Mouse (Mus musculus) lung, postnatal 36 days (tissue): ENCODE measurements around the gene Mrpl46.

Experiments
- DNase-seq: peaks from one replicate; pipeline ENCODE4 v3.0.0; 2022; ENCODE audit warnings: mixed read lengths

The Mrpl46 gene

GRCm38 (mm10) chr7:78767929-78768531, 15.3 kb downstream of the Mrpl46 start:
- no peak for DNase-seq

DNA sequence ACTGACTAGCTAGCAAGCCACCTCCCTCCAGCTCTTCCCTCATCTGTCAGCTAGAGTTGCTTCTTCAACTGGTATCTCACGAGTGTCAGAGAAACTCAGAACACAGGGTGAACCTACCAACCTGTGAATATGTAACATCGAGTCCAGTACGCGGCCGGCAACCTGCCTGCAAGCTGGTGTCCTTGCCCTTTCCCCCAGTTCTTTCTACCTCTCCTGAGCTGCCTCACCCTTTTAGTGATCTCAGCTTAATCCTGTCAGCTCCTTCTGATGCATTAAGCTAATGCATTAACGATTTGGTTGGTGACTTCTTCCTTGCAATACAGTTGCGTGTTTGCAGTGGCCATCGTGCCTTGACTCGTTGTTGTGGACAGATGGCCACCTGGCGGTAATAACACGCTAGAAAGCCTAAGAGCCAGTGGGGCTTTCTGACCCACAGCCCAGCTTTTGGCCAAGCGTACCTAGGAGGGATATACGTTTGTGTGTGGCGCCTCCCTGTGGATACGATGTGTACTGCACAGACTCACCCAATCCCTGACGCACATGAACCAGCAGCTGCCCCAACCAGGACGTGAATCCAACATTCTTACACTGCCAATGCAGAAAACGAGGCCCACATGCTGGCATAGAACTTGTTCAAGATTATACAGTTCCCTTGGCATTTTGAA, 17.2 kb downstream of the Mrpl46 start:
- DNase-seq: peak; percentile 78

DNA sequence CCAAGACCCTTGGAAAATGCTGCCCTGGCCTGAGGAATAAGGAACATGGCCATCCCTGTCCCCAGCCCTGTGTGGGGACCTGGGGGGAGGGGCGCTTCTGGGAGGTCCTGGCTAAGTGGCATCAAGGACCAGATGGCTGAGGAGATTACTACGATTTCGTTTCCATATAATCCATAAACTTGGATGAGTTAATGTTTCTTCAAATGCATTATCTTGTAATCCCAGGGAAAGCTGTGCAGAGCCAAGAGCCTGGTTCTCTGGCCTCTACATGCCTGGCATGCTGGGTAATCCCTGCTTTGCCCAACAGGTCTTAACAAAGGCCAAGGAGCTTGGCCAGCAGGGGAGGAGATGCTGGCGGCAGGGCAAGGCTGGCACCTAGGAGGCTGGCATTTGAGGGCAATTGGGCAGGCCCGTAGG, 18.1 kb downstream of the Mrpl46 start:
- DNase-seq: no peak

- no peak for DNase-seq
Measured at GRCm38 (mm10) chr7:78763801-78764200, 19.5 kb downstream of the Mrpl46 start.

DNA sequence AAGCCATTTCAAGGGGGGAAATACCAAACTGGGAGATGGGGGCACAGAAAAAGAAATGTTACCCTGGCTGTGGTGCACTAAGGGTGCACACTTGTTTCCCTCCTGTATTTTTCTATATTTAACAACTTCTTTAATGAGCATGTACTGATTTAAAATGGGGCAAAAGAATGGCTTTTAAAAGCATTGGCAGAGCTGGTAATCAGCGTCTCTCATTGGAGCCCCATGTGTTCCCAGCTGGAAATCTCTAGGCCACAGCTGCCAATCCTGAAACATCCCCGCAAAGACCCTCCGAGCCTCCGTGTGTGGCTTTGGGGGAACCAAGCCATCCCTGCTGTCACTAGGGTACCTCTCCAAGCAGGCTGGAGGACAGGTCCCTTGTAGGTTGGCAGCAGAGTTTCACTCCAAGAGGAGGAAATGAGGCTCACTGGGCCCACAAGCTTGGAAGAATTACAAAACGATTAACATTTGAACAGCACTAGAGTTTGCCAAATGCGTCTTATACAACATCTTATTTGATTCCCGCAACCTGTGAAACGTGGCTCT, 28.8 kb downstream of the Mrpl46 start:
- no peak for DNase-seq

DNA sequence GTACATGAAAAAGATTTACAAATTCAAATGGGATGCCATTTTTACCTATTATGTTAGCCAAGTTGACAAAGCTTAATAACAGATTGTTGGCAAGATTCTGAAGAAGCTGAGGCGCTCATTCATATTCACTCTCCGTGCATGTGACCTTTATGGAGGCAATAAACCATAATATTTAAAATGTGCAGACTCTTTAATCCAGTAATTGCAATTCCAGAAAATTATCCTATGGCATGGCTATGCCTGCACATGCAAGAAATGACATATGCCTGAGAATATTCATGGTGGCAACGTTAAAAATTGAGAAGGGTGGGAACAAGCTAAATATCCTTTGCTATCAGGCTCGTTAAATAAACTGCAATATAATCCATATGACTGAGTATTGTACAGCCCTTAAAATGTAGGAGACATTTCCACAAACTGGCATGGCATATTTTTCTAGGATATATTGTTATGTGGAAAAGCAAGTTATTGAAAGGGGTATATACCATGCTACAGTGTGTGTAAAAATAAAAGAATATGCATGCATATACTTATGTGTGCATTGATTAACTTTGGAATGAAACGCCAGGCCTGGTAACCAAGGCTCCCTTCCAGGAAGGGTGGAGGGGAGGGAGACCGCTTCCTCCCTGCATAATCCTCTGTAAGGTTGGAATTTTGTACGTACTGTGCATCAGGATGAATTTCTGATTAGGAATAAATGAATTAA, 29.4 kb downstream of the Mrpl46 start:
- DNase-seq: no peak

DNA sequence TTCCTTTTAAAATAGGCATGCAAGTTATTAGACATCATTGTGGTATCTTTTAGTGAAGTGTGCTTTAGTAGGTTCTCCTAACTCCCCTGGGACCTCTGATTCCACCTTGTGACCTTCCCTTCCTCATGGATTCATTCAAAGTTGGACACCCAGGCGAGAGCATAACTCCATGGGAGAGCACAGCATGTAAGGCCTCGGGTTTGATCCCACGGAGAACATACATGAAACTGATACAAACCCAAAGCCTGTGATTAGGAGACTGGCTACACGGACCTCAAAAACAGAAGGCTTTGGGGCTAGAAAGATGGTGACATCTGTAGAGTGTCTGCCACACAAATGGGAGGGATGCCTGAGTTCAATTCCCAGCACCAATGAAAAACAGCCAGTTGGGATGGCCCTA, 30.4 kb downstream of the Mrpl46 start:
- no peak for DNase-seq

DNA sequence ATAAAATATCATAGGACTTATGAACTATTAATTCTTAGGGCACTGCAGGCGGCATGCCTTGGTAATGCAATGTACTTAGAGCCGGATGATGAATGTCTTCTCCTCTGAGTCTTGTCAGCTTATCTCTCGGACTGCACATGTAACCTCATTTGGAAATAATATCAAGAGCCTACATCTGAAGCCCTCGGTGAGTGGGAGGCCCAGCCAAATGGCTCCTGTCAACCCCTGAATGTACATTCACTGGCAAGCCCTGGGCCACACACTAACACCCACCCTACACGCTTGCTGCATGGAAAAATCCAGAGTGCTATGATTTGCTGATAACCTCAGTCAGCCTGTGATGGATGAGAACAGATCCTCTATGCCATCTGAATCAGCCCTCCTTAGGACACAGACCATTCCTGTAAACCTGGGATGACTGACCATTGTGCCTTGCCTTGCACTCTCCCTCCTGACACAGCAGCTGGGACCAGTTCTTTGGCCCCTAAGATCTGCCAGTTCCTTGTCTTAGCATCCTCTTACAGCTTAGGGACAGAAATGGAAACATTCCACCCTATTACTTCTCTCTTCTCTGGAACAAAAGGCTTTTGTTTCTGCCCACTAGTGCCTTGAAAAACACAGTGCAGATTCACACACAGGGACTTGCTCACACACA, 39.5 kb downstream of the Mrpl46 start:
- peak; percentile 45 for DNase-seq

GRCm38 (mm10) chr7:78739351-78740000, 43.9 kb downstream of the Mrpl46 start:
- DNase-seq: peak; percentile 14

DNA sequence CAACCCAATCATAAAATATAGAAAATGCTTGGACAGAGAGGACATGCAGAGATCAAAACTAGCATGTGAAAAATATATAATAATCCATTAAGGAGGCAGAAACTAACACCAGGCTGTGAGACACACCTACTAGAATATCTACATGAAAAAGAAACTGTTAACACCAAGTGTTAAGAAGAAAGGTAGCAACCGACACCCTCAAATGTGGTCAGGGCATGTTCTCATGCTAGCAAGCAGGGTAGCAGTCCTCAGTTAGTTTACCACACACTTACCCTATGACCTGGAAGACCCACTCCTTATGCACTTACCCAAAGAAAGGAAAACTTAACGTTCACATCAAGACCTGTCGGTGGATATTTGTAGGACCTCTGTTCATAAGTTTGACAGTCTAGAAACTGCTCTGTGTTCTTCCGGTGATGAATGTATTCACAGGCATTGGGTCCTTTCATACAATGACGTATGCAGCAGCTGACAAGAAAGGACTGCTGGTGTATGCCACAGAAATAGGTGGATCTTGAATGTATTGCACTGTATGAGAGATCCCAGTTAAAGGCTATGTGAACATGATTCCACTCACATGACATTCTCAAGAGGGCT, 45.6 kb downstream of the Mrpl46 start, which contains the start of gene Ntrk3:
Ntrk3 (minus strand) TSS at position 399 of the 597 bp plus-strand sequence.
- no peak for DNase-seq

DNA sequence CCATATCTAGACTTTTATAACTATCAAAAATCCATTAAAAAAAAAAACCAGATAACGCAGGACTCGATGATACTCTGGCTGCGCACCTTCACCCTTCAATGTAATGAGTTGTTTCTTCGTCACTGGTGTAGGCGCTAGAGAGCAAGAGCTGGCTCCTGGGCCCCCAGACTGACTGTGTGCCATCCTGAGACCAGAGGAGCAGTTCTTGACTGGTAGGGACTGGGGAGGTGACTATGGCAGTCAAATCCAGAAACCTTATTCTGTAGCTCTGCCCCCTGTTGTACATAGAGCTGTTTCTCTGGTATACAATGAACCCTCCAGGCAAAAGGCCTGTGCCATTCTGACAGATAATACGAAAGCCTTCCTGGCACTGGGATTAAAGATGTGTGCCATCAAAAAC, 46.1 kb downstream of the Mrpl46 start:
- DNase-seq: no peak

DNA sequence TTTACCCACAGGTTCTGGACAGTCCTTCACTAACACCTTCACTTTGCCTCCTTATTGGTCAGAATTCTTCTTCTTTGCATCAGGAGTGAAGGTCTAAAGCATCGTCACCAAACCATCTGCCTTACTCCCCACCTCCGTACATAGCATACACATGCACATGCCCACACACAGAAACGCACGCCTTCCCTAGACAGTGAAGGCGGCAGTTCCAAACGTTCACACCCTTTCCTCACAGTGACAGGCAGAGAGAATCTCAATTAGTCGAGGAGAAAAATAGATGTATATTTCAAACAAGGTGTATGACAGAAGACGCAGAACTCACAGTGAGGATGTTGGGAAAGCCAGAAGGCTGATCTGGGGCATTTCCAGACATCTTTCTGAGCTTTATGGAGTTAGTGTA, 51.9 kb downstream of the Mrpl46 start:
- DNase-seq: no peak
